Mouse (Mus musculus): ENCODE measurements at regions not wholly inside any gene's neighbourhood (a gene's known extent, or its start where the extent isn't known, plus 50 kb on each side); places are given as distances from the start of the nearest gene placed in this dataset.

DNA sequence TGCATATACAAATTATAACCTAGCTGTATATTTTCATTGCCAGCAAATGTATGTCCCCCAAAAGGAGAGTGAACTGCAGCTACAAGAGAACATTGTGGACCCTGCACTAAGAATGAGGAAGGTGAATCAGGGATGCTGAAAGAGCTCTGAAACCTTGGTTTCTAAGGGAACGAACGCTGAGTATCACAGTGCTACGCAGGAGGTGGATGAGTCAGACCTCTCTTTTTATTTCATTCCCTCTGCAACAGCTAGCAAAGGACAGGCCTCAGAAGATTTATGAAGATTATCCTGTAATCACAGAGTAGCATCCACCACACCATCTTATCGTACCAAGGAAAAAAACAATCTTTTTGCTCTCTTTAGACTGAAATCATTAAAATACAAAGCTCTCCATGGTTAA is 50.2 kb upstream of the Ube3a start:
- peak; percentile 21 to 28 for DNase-seq (ENCODE audit: inconsistent age in 2 of 2, low spot score in 1 of 2)
